Mouse (Mus musculus) cerebellum, adult 8-10 months (tissue): Measurements from ENCODE around the gene Zfhx3.

Experiments used
- DNase-seq: peaks from one replicate; pipeline ENCODE4 v3.0.0; 2022

Zfhx3 gene

DNA sequence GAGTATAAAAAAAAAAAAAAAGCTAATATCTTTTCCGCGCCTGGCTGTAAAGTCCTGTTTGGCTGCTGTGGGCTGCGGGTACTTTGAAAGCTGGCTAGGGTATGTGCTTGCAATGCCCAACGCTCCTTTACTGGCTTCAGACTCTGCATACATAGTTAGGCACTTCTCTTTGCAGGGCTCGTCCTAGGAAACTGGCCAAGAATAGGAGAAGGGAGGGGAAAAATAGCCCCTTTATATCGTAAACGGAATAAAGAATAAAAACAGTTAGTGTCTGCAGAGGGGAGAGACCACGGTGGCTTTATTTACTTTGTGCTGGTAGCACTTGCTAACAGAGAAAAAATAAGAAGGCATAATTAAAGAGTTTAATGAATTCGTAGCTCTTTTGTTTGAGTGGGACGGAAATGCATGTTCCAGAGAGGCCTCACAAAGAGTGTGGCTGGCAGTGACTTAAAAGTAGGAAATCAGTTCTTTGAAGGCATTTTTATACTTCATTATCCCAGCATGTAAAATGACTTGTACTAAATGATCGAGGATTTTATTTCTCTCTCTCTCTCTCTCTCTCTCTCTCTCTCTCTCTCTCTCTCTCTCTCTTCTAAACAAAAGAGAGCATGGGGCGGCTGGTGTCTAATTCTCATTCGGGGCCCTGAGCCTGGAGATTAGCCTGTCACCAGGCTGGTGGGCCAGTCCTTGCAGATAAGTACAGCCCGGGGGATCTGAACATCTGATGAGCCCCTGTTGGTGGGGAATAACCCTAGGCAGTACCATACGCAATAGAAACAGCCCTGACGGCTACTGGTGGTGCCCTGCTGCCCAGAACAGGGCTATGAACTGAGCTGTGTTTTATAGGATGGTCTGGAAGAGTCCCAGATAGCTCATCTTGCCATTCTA, 159.8 kb downstream of the Zfhx3 start:
- DNase-seq: no peak

DNA sequence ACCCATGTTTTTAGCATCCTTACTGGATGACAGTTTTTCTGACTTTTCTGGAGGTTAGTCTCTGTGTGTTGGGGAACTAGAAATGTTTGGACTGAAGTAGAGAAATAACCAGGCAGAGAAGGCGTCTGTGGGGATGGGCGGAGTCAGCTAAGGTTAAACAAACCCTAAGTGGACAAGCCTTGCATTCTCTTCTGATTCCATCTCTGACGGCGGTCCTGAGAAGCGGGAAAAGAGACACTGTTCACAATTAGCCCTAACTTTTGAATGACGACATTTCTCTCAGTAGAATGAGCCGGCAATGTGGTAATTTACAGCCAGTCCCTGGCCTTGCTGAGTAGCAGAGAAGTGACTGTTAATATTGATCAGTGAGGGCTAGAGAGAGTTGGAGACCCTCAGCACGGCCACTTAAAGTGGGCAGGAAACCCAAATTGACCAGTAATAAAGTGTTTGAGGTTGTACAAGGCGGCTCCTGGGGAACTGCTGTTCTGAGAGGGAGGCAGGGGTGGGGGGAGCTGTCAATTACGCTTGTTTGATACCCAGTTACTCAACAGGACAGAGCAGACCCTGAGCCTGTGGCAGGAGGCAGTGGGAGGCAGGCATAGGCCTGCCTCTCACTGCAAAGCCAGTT, 162.1 kb downstream of the Zfhx3 start:
- DNase-seq: no peak

DNA sequence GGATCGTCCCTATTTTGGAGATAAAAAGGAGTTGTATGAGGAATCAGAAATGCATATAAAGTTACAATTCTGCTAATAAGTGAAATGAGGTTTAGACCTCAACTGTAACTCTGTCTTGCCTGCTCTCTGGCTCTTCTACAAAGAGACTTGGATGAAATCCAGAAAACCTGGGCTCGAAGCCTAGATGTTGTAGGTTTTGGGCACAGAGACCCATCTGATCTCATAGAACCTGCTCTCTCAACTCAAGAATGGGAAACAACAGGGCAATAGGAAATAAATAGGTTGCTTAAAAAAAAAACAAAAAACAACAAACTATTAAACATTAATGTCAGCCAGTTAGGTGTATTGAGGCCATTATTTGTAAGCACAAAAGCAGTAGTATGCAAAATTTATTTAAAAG, 182.6 kb downstream of the Zfhx3 start:
- DNase-seq: peak; percentile 11

DNA sequence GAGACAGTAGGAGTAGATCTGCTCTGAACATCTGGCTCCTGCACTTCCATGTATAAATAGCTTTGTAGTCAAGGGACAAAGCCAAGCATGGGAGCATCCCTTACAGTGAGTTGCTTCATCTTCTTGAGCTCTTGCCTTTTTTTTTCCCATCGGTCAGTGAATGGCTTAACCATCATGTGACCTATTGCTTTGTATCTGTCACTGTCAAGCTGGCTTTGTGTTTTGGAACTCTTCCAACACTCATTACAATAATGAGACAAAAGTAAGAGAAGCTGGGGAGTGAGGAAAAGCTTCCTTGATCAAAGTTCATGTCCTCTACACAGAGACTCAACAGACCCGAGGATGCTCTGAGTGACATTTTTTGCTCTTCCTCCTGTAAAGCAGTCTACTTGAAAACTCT, 183.0 kb downstream of the Zfhx3 start:
- no peak for DNase-seq

DNA sequence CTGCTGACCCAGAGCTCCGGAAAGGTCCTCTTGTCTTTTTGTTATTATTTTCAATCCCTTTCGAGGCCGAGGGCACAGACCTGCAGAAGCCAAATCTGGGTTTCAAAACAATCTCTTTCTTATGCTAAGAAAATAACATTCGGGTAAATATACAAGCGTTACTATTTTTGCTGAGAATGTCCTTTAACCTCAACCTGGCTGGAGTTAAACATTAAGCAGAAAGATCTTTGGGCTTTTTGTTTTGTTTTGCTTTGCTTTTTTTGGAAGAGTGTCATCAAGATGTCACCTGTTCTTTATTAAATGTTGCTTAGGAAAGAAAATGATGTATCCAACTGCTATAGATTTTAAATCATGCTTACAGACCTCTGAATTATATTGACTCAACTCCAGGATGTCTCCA, 204.1 kb downstream of the Zfhx3 start:
- DNase-seq: no peak

DNA sequence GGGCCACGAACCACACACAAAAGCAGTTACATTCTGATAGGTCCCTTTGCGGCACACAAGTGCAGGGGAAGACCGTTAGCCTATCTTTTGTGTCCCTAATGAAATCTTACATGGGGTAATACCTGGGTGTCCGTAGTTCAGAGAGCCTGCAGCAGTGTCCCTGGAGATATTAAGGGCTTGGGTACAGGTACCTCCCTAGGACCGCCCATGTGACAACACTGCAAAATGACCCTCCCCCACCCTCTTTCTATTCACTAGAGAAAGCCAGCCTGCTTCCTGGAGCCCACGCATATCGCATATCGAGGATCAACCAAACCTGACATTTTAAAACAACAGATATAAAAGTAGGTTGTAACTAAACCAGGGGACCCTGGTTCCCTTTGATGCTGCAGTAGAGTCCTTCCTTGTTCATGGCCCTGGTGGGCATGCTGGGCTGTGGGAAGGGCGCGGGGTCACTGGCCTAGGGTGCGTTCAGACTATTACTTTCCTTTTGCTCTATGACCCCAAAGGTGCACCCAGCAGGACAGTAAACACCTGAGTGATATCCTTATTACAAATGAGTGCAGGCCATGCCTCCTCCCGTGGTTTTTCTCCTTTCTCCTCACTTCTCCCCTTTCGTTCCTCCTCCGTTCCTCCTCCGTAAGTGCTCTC, 206.3 kb downstream of the Zfhx3 start:
- no peak for DNase-seq

DNA sequence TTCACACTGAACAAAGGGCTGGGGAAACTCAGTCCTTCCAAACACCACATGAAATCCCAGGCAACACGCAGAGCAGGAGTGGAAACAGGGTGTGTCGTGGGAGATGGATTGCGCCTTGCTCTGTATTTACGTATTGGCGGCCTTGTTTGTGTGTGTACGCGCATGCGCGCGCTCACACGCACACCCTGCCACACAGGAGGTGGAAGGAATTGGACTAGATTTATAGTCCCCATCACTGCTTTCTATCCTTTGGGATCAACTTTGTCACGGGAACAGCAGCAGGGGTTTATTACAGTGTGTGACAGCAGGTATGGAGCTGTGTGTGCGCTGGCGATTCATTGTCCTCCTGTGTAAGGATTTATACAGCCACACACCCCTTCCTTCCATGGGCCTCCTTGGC, 228.4 kb downstream of the Zfhx3 start:
- DNase-seq: no peak

DNA sequence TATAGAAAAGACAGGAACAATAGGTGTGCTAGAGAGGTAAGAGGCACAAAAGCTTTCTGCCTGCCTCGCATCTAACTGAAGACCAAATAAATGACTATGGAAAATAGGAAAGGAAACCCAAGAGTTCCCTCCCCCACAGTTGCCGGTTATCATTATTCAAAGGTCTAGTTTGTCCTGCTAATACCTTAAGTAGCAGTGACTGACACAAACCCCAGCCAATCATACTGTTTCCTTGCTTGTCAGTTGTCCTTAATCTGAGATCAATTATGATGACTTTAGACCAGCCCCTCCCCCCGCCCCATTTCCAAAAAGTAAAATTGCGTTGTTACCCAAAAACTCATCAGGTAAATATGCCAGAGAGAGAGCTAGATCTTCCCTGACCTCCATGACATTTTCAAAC, 240.9 kb downstream of the Zfhx3 start:
- DNase-seq: no peak

DNA sequence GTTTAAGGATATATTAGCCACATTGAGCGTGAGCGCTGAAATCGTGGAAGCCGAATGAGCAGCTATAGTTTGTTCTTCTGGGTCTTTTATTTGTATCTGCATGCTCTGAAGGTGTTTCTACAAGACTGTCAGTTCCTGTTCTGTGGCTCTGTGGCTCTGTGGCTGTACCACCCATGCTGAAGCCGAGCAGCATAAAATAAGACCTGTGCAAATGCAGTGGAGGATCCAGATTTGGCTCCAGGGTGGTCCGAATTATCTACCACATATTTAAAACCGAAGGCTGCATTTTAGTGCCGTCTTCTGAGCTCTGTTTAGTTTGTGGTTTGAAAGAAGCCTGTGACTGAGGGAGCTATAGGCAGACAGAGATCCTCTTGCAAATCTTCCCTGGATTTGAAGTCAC, 241.5 kb downstream of the Zfhx3 start:
- DNase-seq: no peak

DNA sequence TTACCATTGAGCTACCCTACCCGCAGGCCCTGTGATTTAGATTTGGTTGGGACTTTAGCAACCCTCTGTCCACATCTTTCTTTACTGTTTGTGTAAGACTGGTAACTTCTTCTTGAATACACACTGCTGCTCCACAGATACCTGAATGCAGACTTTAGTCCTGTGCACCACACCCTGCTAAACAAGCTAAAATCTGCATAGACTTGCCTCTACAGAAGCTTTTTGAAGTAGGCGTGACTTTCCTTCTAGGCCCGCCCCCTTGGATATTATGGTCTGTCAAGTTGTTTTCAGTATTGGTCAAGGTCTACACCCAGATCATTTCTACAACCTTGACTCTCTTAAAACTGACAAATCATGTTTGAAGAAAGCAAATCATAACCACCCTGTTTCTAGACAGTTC, 243.8 kb downstream of the Zfhx3 start:
- DNase-seq: no peak

DNA sequence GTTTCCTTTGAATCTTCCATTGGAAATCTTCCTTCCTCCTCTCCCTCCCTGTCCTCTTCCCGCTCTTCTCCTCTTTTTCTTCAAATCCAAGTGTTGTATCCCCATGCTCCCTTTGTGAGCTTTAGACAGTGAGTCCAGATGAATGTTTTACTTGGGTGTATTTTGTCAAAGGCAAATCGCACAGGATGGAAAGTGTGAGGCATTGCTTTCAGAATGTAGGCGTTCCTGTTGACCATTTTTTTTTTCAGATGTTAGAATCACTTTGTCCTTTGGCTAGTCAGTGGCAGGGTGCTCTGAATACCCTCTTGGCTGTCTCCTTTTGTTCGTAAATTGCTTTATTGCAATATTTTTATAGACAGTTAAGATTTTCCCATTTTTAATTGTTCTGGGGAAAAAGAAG, 245.6 kb downstream of the Zfhx3 start:
- no peak for DNase-seq

DNA sequence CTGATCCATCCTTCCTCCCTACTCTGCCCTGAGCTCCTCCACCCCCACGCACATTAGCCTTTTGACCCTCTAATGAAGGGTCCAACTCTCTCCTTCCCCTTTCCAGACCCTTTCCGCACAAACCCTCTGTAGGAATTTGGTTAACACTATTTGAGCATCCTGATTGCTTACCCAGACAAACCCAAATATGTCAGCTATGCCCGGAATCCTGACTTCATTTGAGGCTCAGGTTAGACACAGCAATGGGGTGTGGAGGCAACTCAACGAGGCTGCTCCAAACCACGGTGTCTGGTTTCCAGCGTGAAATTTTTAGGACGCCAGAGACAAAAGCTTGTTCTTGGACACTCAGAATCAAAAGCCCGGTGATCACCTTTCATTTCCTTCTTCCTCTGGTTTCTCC, 252.1 kb downstream of the Zfhx3 start:
- DNase-seq: no peak

DNA sequence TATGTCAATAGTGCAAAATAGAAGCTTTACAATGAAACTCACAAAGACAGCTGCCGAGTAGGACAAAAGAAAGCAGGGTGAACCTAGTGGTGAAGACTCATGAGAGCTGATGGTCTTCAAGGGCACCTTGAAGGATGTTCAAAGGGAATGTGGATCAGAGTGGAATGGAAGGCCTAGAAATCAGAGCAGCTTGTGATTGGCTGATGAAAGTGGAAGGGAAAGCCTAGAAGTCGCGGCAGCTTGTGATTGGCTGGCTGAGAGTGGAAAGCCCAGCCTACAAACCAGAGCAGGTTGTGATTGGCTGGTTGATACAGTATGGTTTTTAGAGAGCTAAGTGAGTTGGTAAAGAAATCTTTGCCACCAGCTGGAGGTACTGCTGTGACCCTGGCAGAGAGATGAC, 272.6 kb downstream of the Zfhx3 start:
- no peak for DNase-seq

DNA sequence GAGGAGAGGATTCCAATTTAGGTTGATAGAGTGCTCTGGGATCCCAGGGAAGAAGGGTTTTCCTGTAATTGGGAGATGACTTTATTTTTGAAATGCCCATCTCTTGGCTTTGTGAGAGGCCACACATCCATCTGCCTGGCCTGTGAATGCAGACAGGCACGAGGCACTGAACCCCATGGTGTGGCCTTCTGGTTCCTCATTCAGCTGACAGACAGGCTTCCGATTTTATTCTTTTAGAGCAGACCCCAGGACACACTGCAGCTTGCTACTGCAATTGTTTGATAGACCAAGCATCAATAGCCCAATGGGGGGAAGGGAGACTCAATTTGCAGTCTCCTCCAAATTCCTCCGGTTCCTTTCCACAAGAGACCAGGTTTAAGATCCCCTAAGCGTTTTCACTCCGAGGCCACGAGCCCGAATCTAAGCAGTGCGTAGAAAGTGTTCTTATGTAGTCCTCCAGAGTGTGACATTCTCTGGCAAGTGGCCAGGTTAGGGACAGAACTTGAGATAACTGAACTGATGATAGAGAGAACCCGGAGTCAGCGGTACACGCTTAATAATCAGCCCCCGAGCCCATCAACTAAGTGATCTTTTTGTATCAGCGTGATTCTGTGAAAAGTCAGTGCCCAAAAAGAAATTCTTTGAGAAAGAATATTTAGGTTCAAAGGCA, 275.9 kb downstream of the Zfhx3 start:
- DNase-seq: no peak

DNA sequence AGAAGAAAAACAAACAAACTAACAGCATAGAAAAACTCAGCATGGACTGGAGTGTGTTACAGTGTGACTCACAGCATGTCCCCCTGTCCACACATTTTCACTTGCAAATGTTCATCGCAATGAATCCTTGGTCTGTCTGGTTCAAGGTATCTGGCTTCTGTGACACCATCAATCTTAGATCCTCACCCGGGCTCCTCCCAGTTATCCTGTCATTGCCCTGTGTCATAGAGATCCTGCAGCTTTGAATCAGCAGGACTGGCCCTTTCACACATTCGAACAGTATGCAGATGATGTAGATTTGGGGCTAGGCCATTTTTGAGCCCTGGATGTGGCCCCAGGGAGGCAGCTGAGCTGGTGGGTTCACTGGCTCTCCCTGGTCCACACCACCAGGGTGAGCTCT, 278.1 kb downstream of the Zfhx3 start:
- no peak for DNase-seq

DNA sequence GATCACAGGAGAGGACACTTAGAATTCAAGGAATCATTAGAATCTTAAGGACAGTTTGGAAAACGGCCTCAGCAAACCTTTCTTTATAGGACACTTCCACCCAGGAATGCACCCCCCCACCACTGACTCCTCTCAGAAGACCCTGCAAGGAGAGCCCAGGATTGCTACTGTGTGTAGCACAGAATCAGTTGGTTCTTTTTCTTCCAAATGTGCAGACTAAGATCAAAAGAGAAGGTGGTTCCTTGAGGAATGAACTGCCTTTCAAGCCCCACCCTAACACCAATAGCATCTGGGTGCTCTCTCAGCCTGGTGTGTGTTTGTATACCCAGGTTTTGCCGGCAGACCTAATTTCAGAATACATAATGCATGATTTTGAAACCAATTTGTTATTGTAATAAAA, 279.6 kb downstream of the Zfhx3 start:
- DNase-seq: no peak

DNA sequence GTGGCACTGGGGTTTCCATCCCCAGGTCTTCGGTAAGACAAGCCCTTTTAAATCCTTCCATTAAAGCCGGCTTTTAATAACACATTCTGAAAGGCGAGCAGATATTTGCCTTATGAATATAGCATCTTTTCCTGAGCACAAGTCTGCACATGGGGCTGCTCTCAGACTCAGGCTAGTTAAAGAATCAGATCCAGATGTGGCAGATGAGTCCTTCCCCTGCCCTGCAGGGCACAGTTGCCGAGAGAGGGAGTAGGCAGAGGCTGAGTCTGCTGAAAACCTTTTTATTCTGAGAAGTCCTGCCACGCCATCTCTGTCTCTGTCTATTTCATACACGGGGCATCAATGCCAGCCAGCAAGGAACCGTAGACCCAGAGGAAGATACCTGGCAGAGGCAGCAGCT, 289.9 kb downstream of the Zfhx3 start:
- no peak for DNase-seq

DNA sequence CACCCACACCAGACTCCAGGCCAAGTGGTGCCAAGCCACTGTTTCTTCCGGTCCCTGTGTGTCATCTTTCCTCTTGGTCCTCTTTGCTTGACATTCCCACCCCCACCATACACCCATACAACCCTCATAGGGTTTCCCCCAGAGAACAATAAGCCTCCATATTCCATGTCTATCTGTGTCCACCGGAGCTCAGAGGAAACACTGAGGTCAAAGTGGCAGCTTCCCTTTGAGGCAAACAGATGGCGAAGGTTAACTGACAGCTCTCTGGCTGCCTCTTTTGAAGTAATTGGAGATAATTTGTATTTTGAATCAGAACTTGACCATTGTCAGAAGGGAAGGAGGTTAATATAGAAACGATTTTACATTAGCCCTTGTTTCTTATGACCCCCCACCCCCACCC, 292.0 kb downstream of the Zfhx3 start:
- DNase-seq: no peak

DNA sequence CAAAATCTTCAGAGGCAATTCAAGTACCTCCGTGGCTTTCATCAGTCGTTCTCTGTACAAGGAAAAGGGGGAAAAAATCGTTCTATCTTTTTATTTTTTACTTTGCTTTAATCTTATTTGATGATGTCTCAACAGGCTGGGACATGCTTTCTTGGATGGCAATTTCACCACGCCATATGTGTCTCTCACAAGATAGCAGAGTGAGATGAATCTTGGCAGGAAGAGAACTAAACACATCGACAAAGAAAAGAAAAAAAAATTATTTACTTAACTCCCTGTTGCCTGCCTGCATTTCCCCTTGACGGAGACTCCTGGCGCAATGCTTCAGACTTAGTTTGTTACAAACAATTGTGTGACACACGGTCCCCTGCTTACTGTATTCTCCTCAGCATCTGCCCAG, 294.3 kb downstream of the Zfhx3 start:
- DNase-seq: no peak

DNA sequence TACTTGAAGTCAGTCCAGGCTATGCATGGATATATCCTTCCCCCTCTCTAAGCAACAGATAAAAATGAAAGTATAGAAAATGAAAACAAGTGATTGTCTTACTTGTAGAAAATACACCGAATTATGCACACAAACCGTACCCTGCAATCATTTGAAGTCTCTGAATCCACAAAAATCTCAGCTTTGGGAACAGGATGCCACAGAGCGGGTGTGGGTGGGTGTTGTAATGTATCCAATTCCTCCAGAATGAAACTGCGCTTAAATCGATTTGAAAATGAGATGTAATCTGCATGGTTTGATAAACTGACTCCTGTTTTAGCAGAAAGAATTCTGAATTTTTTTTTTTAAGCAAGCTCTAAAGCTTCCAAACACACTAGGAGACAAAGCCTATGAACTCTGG, 297.1 kb downstream of the Zfhx3 start:
- no peak for DNase-seq

DNA sequence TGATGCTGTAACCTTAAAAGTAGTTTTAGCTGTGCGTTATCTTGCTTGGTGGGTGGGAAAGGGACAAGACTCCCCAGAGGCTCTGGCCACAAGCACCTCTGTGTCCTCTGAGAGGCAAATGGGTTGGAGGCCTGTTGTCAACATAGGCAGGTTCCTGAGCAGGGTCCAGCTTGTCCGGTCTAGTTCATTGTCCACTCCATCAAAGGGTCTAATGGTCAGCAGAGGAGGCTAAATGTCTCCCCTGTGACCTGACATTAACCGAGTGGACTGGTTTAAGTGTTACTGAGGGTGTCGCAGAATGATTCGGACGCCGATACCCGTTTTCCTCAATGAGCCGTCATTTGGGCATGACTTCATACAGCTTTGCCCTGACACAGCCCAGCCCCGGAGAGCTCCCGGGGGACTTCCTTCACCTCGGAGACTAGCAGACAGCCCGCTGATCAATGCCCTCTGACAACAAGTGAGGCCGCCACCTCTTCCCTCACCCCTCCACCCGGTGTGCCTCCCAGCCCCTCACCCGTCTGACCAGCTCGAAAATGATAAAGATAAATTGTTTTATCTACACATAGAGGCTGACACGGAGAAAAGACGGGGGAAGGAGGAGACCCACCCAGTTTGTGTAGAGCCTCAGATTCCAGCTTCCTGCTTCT, 298.7 kb downstream of the Zfhx3 start:
- no peak for DNase-seq

DNA sequence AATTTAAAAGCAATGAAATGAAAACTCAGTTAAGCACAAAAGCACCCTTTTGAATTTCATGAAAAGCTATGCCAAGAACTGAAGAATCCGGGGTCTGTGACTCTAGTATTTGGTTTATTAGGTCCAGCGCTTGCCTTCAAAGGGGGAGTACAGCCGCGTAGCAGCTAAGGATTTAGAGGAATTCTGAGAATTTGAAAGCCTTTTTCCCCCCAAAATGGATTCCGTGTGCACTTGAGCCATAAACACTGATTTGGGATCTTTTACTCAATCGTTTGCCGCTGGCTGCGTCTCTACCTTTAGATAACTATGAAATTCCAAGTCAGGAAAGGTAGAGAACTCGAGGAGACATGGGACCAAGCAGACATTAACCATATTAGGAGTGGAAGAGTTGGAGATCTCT, 300.8 kb downstream of the Zfhx3 start:
- DNase-seq: no peak
